Mouse (Mus musculus): ENCODE data around the gene Dynll2. TPM values are rescaled to one million over a fixed set of nuclear protein-coding genes. Genes with fewer than 3 reads are reported as not detected.

The Dynll2 gene
- polyA plus RNA-seq (2015; fragmentation: Illumina TruSeq; extraction: RNeasy Lipid Tissue Mini Kit (QIAGEN cat#74804); ENCODE audit: insufficient read depth, low read depth, low replicate concordance), result 32.0 TPM

DNA sequence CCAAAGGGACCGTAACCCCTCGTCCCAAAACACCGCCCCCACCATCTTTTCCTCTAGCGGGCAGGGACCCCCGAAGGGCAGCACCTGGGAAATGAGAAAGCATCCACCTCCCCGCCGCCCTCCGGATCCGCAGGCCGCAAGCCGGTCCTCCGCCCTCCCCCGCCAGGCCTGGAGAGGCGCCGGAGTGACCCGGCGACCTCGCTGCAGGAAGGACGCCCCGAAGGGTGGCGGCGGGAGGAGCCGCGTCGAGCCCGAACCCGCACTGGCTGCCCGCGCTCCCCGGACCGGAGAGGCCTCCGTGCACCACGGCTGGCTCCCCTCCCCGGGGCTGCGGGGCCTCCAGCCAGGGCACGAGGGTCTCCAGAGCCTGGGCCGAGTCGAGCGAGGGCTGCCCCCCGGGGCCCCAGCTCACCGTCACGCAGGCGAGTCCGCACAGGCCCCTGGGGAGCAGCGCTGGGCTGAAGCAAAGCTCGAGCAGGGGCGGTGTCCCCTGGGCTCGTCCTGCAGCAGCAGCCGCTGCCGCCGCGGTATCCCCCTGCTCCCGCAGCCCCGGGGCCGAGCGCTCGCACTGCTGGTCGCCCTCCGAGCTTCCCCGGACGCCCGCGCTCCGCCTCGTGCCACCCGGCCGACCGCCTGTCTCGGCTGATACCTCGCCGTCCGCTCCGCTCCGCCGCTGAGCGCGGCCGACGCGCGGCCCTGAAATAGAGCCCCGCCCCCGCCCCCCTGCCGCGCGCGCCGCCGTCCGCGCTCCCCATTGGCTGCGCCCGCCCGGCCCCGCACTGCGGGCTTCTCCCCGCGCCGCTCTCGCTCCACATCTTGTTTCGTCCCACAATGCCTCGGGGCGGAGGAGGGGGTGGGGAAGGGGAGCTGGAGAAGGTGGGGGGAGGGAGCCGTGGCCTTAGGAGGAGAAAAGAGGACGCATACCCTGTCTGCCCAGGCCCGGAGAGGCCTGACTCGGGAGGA, at the start of gene Dynll2:
Gene Dynll2, minus strand, starts transcription at position 703 of the 963 bp plus-strand sequence.

Other genes with a start within 250 kb of the Dynll2 start
- 15.9 TPM for gene Supt4a, start 250.0 kb downstream of the Dynll2 start, polyA plus RNA-seq (2015; fragmentation: Illumina TruSeq; extraction: RNeasy Lipid Tissue Mini Kit (QIAGEN cat#74804); ENCODE audit: insufficient read depth, low read depth, low replicate concordance)
- gene Tspoap1, start 227.0 kb downstream of the Dynll2 start, polyA plus RNA-seq (2015; fragmentation: Illumina TruSeq; extraction: RNeasy Lipid Tissue Mini Kit (QIAGEN cat#74804); ENCODE audit: insufficient read depth, low read depth, low replicate concordance), result 2.9 TPM
- gene Mpo, start 194.0 kb downstream of the Dynll2 start, polyA plus RNA-seq (2015; fragmentation: Illumina TruSeq; extraction: RNeasy Lipid Tissue Mini Kit (QIAGEN cat#74804); ENCODE audit: insufficient read depth, low read depth, low replicate concordance), result not detected
- not detected for gene Lpo, start 159.2 kb downstream of the Dynll2 start, polyA plus RNA-seq (2015; fragmentation: Illumina TruSeq; extraction: RNeasy Lipid Tissue Mini Kit (QIAGEN cat#74804); ENCODE audit: insufficient read depth, low read depth, low replicate concordance)
- 2.3 TPM for gene Mks1, start 134.3 kb downstream of the Dynll2 start, polyA plus RNA-seq (2015; fragmentation: Illumina TruSeq; extraction: RNeasy Lipid Tissue Mini Kit (QIAGEN cat#74804); ENCODE audit: insufficient read depth, low read depth, low replicate concordance)
- gene Epx, start 112.0 kb downstream of the Dynll2 start, polyA plus RNA-seq (2015; fragmentation: Illumina TruSeq; extraction: RNeasy Lipid Tissue Mini Kit (QIAGEN cat#74804); ENCODE audit: insufficient read depth, low read depth, low replicate concordance), result not detected
- gene Olfr462, start 95.3 kb downstream of the Dynll2 start, polyA plus RNA-seq (2015; fragmentation: Illumina TruSeq; extraction: RNeasy Lipid Tissue Mini Kit (QIAGEN cat#74804); ENCODE audit: insufficient read depth, low read depth, low replicate concordance), result not detected
- not detected for gene Olfr463, start 90.1 kb downstream of the Dynll2 start, polyA plus RNA-seq (2015; fragmentation: Illumina TruSeq; extraction: RNeasy Lipid Tissue Mini Kit (QIAGEN cat#74804); ENCODE audit: insufficient read depth, low read depth, low replicate concordance)
- not detected for gene Olfr464, start 66.6 kb downstream of the Dynll2 start, polyA plus RNA-seq (2015; fragmentation: Illumina TruSeq; extraction: RNeasy Lipid Tissue Mini Kit (QIAGEN cat#74804); ENCODE audit: insufficient read depth, low read depth, low replicate concordance)
- gene Srsf1, start 59.8 kb upstream of the Dynll2 start, polyA plus RNA-seq (2015; fragmentation: Illumina TruSeq; extraction: RNeasy Lipid Tissue Mini Kit (QIAGEN cat#74804); ENCODE audit: insufficient read depth, low read depth, low replicate concordance), result 39.8 TPM
- gene Vezf1, start 80.7 kb upstream of the Dynll2 start, polyA plus RNA-seq (2015; fragmentation: Illumina TruSeq; extraction: RNeasy Lipid Tissue Mini Kit (QIAGEN cat#74804); ENCODE audit: insufficient read depth, low read depth, low replicate concordance), result 9.6 TPM
- 15.8 TPM for gene Cuedc1, start 110.5 kb upstream of the Dynll2 start, polyA plus RNA-seq (2015; fragmentation: Illumina TruSeq; extraction: RNeasy Lipid Tissue Mini Kit (QIAGEN cat#74804); ENCODE audit: insufficient read depth, low read depth, low replicate concordance)
- 12.5 TPM for gene Mrps23, start 216.9 kb upstream of the Dynll2 start, polyA plus RNA-seq (2015; fragmentation: Illumina TruSeq; extraction: RNeasy Lipid Tissue Mini Kit (QIAGEN cat#74804); ENCODE audit: insufficient read depth, low read depth, low replicate concordance)